In the genomic region with DNA sequence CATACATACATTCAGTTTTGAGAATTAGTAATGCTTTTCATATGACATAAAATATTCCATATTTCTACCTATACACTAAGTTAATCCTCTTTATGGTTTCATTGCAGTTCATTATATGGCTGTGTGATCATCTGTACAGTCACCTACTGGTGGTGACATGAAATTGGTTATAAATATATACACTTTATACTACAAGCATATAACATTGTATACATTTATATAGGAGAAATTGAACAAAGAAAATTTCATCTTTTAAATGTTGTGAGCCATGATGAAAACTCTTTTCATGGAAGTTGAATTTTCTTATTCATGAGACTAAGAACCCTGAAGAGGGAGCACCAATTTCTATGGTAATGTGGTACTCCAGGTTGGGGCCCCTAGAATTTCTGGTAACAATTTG, we compare ENCODE assay signal across 45 mouse cellular contexts. TPM values are rescaled to one million over a fixed set of nuclear protein-coding genes. Genes with fewer than 3 reads are reported as not detected.
"Had no signal": no experiment of that assay in that cellular context is flagged by ENCODE, and none has a peak within 500 bp of the region (broad histone marks: within the 10 kb centered on the region; RNA-seq: fewer than 3 reads in every experiment).

A gene (plus strand): TSS at position 301 of the 400 bp plus-strand sequence.

- H3K9me3 ChIP-seq: limb, embryonic 12.5 days; limb, embryonic 13.5 days; limb, embryonic 15.5 days; liver, embryonic 12.5 days; liver, embryonic 13.5 days; liver, embryonic 15.5 days; lung, embryonic 15.5 days; midbrain, embryonic 10.5 days; midbrain, embryonic 12.5 days; midbrain, embryonic 13.5 days; midbrain, embryonic 15.5 days; neural tube, embryonic 12.5 days had no signal

- ATAC-seq: liver, embryonic 12.5 days; liver, postnatal 0 days; midbrain, embryonic 13.5 days; midbrain, embryonic 15.5 days; midbrain, embryonic 16.5 days had no signal

- H3K27me3 ChIP-seq: limb, embryonic 12.5 days; limb, embryonic 13.5 days; limb, embryonic 15.5 days; liver, embryonic 12.5 days; liver, embryonic 13.5 days; liver, embryonic 15.5 days; lung, embryonic 15.5 days; megakaryocyte, embryonic 14.5 days; midbrain, embryonic 12.5 days; midbrain, embryonic 13.5 days; midbrain, embryonic 15.5 days; neural tube, embryonic 12.5 days had no signal

- H3K27ac ChIP-seq: limb, embryonic 12.5 days; limb, embryonic 13.5 days; limb, embryonic 15.5 days; liver, embryonic 12.5 days; liver, embryonic 13.5 days; liver, embryonic 14.5 days; liver, embryonic 15.5 days; lung, embryonic 15.5 days; macrophage; midbrain, embryonic 10.5 days; midbrain, embryonic 12.5 days; midbrain, embryonic 13.5 days; midbrain, embryonic 15.5 days; neural tube, embryonic 12.5 days had no signal

- H3K9ac ChIP-seq: limb, embryonic 12.5 days; limb, embryonic 13.5 days; limb, embryonic 15.5 days; liver, embryonic 12.5 days; liver, embryonic 13.5 days; liver, embryonic 14.5 days; liver, embryonic 15.5 days; liver, postnatal 0 days; lung, embryonic 14.5 days; lung, embryonic 15.5 days; midbrain, embryonic 12.5 days; midbrain, embryonic 13.5 days; midbrain, embryonic 15.5 days; neural tube, embryonic 12.5 days had no signal

- H3K4me3 ChIP-seq: limb, embryonic 12.5 days; limb, embryonic 13.5 days; limb, embryonic 15.5 days; liver, embryonic 12.5 days; liver, embryonic 13.5 days; liver, embryonic 15.5 days; lung, embryonic 15.5 days; megakaryocyte, embryonic 14.5 days; midbrain, embryonic 10.5 days; midbrain, embryonic 12.5 days; midbrain, embryonic 13.5 days; midbrain, embryonic 15.5 days; myocyte; neural tube, embryonic 12.5 days had no signal

- H3K36me3 ChIP-seq: limb, embryonic 12.5 days; limb, embryonic 13.5 days; limb, embryonic 15.5 days; liver, embryonic 12.5 days; liver, embryonic 13.5 days; liver, embryonic 15.5 days; lung, embryonic 15.5 days; midbrain, embryonic 10.5 days; midbrain, embryonic 12.5 days; midbrain, embryonic 13.5 days; midbrain, embryonic 15.5 days; neural tube, embryonic 12.5 days had no signal

- H3K4me2 ChIP-seq: limb, embryonic 12.5 days; limb, embryonic 13.5 days; limb, embryonic 15.5 days; liver, embryonic 11.5 days; liver, embryonic 12.5 days; liver, embryonic 13.5 days; liver, embryonic 15.5 days; lung, embryonic 14.5 days; lung, embryonic 15.5 days; midbrain, embryonic 11.5 days; midbrain, embryonic 12.5 days; midbrain, embryonic 13.5 days; midbrain, embryonic 15.5 days; neural tube, embryonic 12.5 days had no signal

- DNase-seq: left cerebral cortex, postnatal 4 days; liver; liver, embryonic 13.5 days; liver, postnatal 0 days; lung, adult 2 months; lung, embryonic 14.5 days; lung, postnatal 10 days; lung, postnatal 14 days; lung, postnatal 4 days; midbrain, embryonic 14.5 days had no signal

- H3K4me1 ChIP-seq: liver, embryonic 12.5 days; liver, embryonic 13.5 days; liver, embryonic 15.5 days; megakaryocyte, embryonic 14.5 days; midbrain, embryonic 10.5 days; midbrain, embryonic 12.5 days; midbrain, embryonic 13.5 days; midbrain, embryonic 15.5 days; neural tube, embryonic 12.5 days had no signal

RNA-seq across cellular contexts. Expression of the gene that starts here (rescaled TPM):
- total RNA-seq: left cerebral cortex, adult 8-10 months; left cerebral cortex, postnatal 10 days; left cerebral cortex, postnatal 14 days; left cerebral cortex, postnatal 25 days; left cerebral cortex, postnatal 36 days; left cerebral cortex, postnatal 4 days; liver, adult 2 months; megakaryocyte progenitor cell, adult 5-6 weeks; megakaryocyte, adult 5-6 weeks; megakaryocyte-erythroid progenitor cell, adult 5-6 weeks; midbrain, postnatal 0 days; monocyte, adult 5-6 weeks had no signal
- polyA plus RNA-seq: limb, embryonic 11.5 days; limb, embryonic 12.5 days; limb, embryonic 13.5 days; limb, embryonic 14.5 days; limb, embryonic 15.5 days; liver, adult 2 months; liver, embryonic 11.5 days; liver, embryonic 12.5 days; liver, embryonic 13.5 days; liver, embryonic 14.5 days; liver, embryonic 15.5 days; liver, embryonic 16.5 days; liver, postnatal 0 days; lung, adult 2 months; lung, embryonic 14.5 days; lung, embryonic 15.5 days; lung, embryonic 16.5 days; lung, postnatal 0 days; macrophage; midbrain, embryonic 10.5 days; midbrain, embryonic 11.5 days; midbrain, embryonic 12.5 days; midbrain, embryonic 13.5 days; midbrain, embryonic 14.5 days; midbrain, embryonic 15.5 days; midbrain, embryonic 16.5 days; midbrain, postnatal 0 days; myocyte; neural tube, embryonic 11.5 days; neural tube, embryonic 12.5 days had no signal
